Mouse (Mus musculus) brown adipose tissue, adult 24 weeks (tissue): ENCODE results near the gene Lipt2. TPM values are rescaled to one million over a fixed set of nuclear protein-coding genes. Genes with fewer than 3 reads are reported as not detected.

Source experiments
- H3K27ac ChIP-seq: fragments of 200-500 bp; replicated peaks from 2 replicates; pipeline ENCODE4 v1.5.1; 2012; ENCODE audit warnings: low read depth, mild to moderate bottlenecking, low read length
- H3K4me1 ChIP-seq: fragments of 200-500 bp; 2 replicates; pipeline ENCODE4 v1.6.1; 2012; ENCODE audit warnings: low read length, mixed read lengths; ENCODE audit not compliant: control insufficient read depth, insufficient read depth, insufficient read length
- H3K4me3 ChIP-seq: fragments of 200-500 bp; 2 replicates; pipeline ENCODE4 v1.5.1; 2012; ENCODE audit warnings: low read depth, mild to moderate bottlenecking, low read length, moderate library complexity; ENCODE audit not compliant: insufficient read depth
- polyA plus RNA-seq: library from polyadenylated mRNA; stranded (reverse); fragments of >200 nt; gene quantifications from 2 replicates; pipeline ENCODE4 v1.2.4, GENCODE M21; 2012; ENCODE audit not compliant: missing spikeins, insufficient read depth, insufficient read length

Gene Lipt2
- polyA plus RNA-seq, 1 experiment: 12.3 TPM

DNA sequence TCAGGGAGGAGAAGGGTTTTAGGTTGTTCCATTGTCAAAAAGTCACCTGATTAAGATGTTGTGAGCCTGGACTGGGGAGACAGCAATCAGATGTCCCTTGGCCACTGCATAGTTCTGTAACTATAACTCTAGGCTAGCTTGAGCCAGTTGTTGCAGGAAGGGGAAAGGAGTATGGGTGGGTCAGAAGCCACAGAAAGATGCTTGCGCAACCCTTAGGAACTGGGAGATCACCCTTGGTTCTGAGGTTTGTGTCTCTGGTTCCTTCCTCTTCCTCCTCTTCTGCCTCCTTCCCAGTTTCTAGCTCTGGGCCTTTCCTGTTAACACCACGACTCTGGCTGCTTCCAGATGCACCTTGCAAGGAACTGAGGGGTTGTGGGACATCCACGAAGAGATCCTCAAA lies 23.3 kb downstream of the Lipt2 start:
- Histone ChIP-seq H3K27ac (no peak overlapping the region), H3K4me1 (no peaks in the 10 kb centered on the region), H3K4me3 (no peak overlapping the region)

GRCm38 (mm10) chr7:100187601-100188000 lies 28.5 kb downstream of the Lipt2 start:
- Histone ChIP-seq H3K4me1 (no peaks in the 10 kb centered on the region), H3K27ac (no peak overlapping the region), H3K4me3 (no peak overlapping the region)

- no peak overlapping the region for H3K27ac ChIP-seq
- no peak overlapping the region for H3K4me3 ChIP-seq
- H3K4me1 ChIP-seq: no peaks in the 10 kb centered on the region
Measured at GRCm38 (mm10) chr7:100190167-100190566, 31.1 kb downstream of the Lipt2 start.

- Histone ChIP-seq H3K4me1 (no peaks in the 10 kb centered on the region), H3K27ac (no peak overlapping the region), H3K4me3 (no peak overlapping the region)
Measured at GRCm38 (mm10) chr7:100190778-100191177, 31.7 kb downstream of the Lipt2 start.

- Histone ChIP-seq H3K27ac (no peak overlapping the region), H3K4me3 (no peak overlapping the region)
Measured at GRCm38 (mm10) chr7:100201191-100201590, 42.1 kb downstream of the Lipt2 start.

DNA sequence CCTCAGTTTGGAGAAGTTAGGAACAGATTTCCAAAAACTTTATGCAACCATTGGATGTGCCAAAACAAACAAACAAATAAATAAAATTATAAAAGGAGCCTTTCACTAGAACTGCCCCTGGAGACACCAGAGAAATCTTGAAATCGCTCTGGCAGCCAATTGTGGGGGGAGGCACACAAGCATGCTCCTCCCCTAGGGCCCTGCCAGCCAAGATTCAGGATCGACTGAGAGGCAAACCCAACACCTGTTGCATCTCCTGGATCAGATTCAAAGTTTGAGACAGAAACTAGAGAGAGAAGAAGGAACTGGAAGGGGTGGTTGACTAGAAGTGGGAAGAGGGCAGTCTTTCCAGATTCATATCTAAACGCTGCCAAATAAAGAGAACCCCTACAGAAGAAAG lies 44.5 kb downstream of the Lipt2 start:
- no peak overlapping the region for H3K27ac ChIP-seq
- peaks cover 6% of the 10 kb centered on the region; the same call in 1 of the 2 replicates for H3K4me1 ChIP-seq
- no peak overlapping the region for H3K4me3 ChIP-seq

More at GRCm38 (mm10) chr7:100201191-100201590, 42.1 kb downstream of the Lipt2 start:
- H3K4me1 ChIP-seq: no peaks in the 10 kb centered on the region

DNA sequence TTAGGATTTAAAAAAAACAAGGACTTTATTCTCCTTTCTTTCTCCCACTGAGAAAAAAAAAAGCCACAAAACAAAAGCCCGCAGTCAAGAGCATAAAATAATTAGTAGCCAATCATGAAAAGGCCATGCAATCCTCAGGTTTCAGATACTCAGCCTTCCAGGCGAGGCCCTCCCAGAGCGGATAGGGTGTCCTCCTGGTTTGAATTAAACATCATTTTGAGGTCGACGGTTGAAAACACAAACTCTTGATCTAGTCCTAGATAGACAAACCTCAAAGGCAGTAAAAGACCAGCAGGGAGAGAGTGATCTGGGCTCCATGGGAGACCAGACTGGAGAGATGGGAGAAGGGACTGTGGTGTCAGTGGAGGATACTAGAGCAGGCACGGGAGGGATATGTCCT lies 45.8 kb downstream of the Lipt2 start:
- H3K27ac ChIP-seq: no peak overlapping the region
- H3K4me3 ChIP-seq: no peak overlapping the region
- peaks cover 6% of the 10 kb centered on the region; the same call in 1 of the 2 replicates for H3K4me1 ChIP-seq

DNA sequence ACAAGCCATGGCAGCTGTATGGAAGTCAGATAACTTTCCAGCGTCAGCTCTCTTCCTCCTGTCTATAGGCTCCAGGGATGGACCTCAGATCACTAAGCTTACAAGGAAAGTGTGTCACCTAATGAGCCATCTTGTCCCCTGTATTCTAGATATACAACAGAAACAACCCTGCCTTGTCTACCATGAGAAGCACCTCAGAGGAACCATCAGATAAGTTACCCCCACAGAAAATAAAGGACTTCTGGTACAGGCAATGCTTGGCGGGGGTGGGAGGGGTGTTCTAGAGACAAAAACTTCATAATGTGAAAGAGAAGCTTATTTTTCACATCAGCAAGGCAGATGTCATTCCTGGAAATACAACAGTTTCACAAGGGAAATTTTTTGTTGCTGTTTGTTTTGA lies 47.1 kb downstream of the Lipt2 start:
- no peak overlapping the region for H3K4me3 ChIP-seq
- H3K27ac ChIP-seq: no peak overlapping the region
- H3K4me1 ChIP-seq: peaks cover 6% of the 10 kb centered on the region; the same call in 1 of the 2 replicates

- no peak overlapping the region for H3K27ac ChIP-seq
- H3K4me1 ChIP-seq: peaks cover 6% of the 10 kb centered on the region; the same call in 1 of the 2 replicates
- no peak overlapping the region for H3K4me3 ChIP-seq
Measured at GRCm38 (mm10) chr7:100207886-100208285, 48.8 kb downstream of the Lipt2 start.

Other genes starting within 250 kb of the Lipt2 start
- 1.8 and 3.3 TPM in 2 replicates for gene Rnf169, start 178.8 kb upstream of the Lipt2 start, polyA plus RNA-seq
- not detected in 2 replicates for gene Chrdl2, start 153.1 kb upstream of the Lipt2 start, polyA plus RNA-seq
- gene Pold3, start 37.7 kb upstream of the Lipt2 start, polyA plus RNA-seq: 5.4 and 8.1 TPM in 2 replicates
- gene Kcne3, start 17.2 kb downstream of the Lipt2 start, polyA plus RNA-seq: not detected in 2 replicates
- gene Pgm2l1, start 68.1 kb downstream of the Lipt2 start, polyA plus RNA-seq: 2.0 and 2.1 TPM in 2 replicates
- gene P4ha3, start 126.2 kb downstream of the Lipt2 start, polyA plus RNA-seq: not detected in 2 replicates
- gene C2cd3, start 213.0 kb downstream of the Lipt2 start, polyA plus RNA-seq: 5.7 and 9.1 TPM in 2 replicates
- gene Ppme1, start 213.0 kb downstream of the Lipt2 start, polyA plus RNA-seq: 34.9 and 38.1 TPM in 2 replicates